Mouse (Mus musculus): ENCODE data around the gene Smim20.

DNA sequence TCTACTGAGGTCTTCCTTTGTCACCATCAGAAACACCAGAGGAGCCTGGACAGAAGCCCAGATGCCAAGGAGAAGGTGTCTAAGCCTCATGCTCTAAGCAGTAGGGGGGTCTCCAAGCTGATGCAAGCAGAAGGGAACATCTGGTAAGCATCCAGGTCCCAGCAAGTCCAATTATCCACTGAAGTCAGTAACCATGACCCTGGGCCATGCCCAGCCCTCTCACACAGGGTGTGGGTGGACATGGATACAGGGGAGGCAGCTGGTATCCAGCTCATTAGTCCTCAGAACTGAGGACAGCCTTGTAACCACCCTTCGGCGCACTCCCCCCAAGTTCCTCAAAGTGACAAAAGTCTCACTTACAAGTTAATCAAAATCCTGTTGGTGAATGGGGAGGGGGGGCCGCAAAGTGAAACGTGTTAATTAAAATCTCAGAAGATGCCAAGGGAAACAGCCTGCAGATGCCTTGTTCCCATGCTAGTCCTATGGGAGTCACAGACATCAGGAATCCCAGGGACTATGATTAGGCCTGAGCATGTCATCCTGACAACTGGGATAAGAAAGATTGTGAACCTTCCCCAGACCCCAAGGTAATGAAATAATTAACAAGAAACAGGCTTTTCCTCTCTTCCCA, 17.3 kb upstream of the Smim20 start:
- TF ChIP-seq POLR2A (IDR thresholded peaks at IDR 0.05; ENCODE audit: insufficient read depth, low read depth, low read length) (no peak), CTCF (IDR thresholded peaks at IDR 0.05; ENCODE audit: insufficient read depth, low read depth, low read length) (no peak)

All from olfactory bulb, adult 2 months (tissue).